Mouse (Mus musculus): ENCODE data around the gene Myh3.
A peak's percentile ranks its signal among the peaks of the same experiment; 100 is the strongest.

The Myh3 gene

GRCm38 (mm10) chr11:67110168-67110948, 32.3 kb downstream of the Myh3 start:
- peak; percentile 96 to 97 for DNase-seq

DNA sequence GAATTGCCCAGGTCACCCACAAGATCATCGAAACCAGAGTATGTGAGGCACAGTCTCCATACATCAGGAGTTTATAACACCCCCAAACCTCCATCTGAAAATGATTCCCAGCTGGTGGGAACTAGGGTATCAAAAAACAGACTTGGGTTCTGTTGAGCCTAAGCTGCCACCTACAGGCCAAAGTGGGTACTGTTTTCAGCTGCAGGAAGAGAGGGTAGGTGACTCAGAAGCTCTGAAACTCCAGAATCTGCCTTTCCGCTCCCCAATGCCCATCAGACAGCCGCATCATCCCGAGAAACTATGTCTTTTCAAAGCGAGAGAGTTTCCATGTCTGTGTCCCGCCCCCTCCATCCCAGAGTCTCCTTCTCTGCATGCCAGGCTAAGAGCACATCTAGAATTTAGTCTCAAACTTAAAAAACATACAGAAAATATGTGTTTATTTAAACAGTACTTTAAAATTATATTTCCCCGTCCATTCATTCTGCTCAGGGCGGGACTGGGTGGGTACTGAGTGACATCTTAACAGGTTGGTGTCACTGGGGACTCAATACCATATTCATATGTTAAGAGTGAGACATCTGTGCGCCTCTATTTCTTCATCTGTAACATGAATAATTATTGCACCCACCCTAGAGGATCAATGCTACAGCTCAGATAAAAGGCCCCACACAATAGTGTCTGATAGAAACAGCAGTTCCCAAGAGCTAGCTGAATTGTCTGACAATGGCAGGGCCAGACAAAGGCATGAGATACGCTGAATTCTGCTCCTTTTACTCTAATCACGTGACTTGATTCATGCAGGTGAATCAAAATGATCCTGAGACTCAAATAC, 34.1 kb downstream of the Myh3 start:
- DNase-seq = peak; percentile 79 to 91

DNA sequence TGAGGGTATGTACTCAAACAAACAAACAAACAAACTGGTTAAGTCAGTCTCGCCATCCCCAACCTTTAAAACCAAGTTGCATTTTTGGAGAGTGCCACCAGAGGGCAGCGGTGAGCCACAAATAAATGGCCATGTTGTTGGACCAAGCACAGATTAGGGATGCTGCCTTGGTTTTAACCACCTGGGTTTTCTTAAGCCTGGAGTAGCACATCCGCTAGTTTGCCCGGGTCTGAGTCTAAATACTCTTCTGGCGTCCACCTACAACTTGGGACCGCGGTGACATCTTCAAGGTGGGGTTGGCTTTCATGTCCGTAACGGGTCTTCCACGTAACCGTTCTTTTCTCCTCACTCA, 34.7 kb downstream of the Myh3 start:
- DNase-seq = peak; percentile 91 to 92

DNA sequence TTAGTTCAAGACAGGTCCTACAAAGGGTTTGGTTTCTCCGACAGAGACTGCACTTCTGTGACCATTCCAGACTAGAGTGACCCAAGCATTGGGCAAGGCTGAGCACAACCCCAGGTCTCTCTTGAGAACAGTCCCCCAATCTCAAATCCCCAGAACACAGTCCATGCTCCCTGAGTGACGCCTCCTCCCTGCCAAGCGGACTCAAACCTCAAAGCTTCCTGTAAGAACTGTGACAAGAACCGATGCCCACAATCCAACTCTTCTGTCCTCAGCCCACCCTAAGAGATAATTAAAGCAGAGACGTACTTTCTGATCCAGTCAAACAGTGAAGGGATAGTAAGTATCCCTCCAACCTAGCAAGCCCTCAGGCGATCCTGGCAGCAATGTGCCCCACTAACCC, 35.3 kb downstream of the Myh3 start:
- no peak for DNase-seq

DNA sequence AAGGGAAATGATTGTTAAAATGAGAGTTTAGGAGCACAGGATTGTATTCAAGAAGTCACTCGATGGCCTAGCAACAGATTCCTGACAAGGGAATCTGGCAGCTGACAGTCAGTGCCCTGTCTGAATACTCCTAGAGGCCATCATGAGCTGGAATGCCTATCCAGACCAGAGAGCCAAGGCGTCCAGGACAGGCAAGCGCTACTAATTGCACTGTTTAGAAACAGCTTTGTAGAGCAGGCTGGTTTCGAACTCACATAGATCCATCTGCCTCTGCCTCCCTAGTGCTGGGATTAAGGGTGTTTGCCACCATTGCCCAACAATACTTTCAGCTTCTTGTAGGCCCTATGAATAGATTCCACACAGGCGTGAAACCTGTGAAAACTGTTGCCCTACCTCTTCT, 36.2 kb downstream of the Myh3 start:
- no peak for DNase-seq

DNA sequence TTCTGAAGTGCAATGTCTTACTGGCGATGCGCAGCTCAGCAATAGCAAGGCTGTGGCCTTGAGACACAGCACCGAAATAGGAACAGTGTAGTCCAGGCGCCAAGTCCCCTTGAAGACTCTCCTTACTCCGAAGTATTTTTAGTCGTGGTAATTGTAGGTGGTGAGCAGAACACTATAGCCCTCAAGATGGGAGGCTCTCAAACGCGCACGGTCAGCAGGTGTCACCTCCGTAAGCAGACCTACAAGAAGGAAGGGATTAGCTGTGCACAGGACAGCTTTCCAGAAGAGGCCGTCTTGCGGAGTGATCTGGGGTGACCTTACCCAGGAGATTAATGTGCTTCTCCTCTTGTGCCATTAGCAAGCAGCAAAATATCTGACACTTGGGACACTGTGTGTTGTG, 36.8 kb downstream of the Myh3 start:
- no peak for DNase-seq

DNA sequence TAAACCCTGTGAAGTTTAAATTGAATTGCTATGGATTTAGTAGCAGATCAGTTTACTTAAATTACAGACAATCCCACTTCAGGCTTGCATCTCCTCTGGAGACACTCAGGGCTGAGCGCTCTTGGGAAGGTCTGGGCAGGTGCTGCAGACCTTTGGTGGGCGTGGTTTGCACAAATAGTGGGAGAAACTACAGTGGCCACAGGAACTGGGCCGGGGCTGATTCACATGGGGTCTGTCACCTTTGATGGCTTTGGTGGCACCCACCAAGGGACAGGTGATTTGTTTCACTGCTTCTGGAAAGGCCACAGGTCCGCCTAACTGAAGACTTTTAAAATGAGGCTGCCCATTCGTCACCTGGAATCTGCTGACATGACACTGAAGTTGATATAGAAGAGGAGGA, 38.6 kb downstream of the Myh3 start:
- no peak for DNase-seq

- no peak for DNase-seq
These were observed 41.5 kb downstream of the Myh3 start for GRCm38 (mm10) chr11:67119539-67120070.

GRCm38 (mm10) chr11:67120697-67121294, 42.7 kb downstream of the Myh3 start:
- DNase-seq = no peak

DNA sequence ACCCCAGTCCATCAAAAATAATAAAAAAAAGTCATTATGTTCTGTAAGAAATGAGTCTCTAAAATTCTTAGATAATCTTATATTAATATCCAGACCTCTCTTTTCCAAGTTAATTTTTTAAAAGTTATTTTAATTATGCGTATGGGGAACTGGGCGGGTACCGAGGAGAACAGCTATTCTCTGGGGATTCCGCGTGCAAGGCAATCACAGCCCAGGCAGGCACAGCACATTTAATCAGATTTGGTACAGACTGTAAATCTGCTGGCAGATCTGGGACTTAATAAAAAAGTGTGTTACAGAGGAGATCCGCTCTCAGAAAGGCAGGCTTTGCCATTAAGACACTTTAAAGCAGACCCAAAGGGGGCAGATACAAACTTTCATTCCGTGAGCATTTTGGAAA, 46.8 kb downstream of the Myh3 start:
- no peak for DNase-seq

DNA sequence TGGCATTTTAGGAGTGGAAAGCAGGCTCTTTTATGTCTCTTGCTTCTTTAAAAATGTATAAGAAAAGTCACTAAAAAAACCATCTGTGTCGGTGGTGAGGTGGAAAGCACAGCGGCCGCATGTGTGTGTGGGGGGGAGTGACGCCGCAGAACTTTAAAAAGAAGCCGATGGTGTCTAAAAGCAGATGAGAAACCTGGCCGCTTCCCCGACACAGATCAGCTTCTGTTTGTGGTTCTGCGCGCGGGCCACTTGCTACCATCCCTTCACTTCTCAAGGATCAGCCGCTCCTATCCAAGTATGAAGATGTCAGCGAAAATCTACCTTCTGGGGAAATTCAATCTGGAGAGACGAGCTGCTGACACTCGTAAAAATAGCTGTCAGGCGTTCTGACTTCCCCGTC, 47.3 kb downstream of the Myh3 start:
- DNase-seq = no peak

DNA sequence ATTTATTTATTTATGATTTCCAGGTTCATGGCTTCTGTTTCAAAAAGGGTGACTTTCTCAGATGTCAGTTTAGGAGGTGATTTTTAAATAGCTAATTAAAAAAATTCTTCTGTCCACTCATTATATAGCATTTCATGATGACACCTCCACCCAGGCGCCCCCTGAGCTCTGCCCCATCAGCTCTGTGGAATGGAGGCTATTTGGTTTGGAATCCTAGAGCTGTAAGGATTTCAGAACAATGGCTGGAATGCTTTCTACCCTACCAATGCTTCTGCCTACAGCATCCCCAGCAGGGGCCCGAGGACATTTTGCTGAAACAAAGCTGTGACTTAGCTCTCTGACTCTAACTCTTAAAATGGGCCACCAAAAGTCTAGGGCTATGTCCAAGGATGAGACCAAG, 55.4 kb downstream of the Myh3 start:
- no peak for DNase-seq

GRCm38 (mm10) chr11:67134654-67135053, 56.6 kb downstream of the Myh3 start:
- no peak for DNase-seq

DNA sequence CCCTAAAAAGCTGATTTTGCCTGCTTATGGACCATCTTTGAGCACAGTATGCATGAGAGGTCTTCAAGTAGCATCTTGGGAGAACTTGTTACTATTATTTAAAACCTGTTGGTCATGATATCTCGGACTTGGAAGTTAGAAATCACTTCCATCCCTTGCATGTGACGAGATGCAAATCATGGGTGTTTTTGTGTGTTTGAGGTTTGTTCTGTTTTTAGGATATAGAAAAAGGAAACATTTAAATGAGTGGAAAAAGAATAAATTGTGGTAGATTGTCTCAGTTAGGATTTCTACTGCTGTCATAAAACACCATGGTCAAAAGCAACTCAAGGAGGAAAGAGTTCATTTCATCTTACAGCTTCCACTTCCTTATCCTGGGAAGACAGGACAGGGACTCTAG, 57.4 kb downstream of the Myh3 start:
- no peak for DNase-seq

DNA sequence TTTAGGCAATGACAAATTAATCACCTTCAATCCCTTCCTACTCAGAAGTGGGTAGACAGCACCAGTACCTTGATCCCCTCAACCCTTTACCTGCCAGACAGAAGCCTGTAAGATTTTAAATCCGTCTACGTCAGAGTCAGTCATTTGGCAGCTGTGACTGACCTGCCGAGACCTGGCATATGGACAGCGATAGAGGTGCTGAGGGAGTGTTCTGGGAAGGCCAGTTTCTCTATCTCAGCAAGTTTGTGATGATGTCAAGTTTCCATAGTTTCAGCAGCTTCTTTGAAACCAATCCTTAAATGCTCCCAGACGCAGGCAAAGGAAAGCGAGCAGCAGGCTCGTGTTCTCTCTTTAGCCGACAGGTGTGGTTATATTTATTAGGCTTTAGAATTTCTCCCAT, 61.5 kb downstream of the Myh3 start:
- no peak for DNase-seq

- no peak for DNase-seq
These were observed 62.1 kb downstream of the Myh3 start for GRCm38 (mm10) chr11:67140175-67140574.

DNA sequence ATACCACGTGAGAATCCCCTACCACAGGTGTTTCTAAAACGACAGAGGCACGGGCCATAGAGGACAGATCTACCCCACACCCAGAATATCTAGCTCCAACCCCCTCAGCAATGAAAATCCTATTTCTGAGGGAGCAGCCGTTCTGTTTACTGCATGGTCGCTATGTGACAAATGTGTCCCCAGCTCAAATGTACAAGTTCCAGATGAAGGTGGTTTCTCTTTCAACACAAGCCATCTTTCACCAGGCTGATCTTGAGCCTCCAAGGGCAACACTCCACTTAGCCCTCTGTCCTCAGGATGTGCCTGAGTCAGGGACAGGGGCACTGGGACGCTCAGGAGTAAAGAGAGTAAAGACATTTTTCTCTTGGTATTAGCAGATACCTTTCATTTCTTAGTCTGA, 62.9 kb downstream of the Myh3 start:
- no peak for DNase-seq

DNA sequence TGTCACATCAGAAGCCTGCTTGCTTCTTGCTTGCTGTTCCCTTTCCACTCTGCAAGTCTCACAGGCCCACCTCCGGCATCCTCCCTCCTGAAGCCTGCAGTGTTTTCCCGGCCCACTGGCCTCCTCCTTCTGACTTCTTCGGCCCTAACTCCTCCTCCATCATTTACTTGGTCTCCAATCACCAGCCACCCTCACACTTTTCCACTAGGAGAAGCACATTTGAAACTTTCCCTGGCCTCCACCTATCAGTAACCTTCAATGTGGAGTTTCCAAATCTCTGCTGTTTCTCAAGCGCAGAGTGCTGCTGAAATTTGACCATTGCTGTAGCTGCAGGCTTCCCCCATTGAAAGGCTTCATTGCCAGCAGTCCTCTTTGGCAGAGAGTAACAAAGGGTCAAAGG, 63.9 kb downstream of the Myh3 start:
- DNase-seq = no peak

DNA sequence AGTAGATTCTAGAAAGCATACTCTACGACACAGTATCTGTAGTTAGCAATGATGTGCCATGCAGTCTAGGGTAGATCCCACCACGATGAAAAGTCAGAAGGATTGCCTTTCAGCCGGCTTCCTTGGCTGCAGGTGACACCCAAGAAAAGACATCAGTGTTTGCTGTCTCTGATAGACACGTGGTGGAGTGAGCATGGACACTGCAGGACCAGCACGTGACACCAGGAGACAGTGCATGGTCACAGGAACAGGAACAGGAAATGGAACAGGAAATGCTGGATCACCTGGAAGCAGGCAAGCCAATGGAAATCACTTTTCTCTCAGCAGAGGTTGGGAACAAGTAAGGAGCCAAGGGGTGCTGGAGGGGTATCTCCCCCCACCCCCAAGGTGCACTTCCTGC, 65.0 kb downstream of the Myh3 start:
- no peak for DNase-seq

GRCm38 (mm10) chr11:67143863-67144498, 65.9 kb downstream of the Myh3 start:
- no peak for DNase-seq

DNA sequence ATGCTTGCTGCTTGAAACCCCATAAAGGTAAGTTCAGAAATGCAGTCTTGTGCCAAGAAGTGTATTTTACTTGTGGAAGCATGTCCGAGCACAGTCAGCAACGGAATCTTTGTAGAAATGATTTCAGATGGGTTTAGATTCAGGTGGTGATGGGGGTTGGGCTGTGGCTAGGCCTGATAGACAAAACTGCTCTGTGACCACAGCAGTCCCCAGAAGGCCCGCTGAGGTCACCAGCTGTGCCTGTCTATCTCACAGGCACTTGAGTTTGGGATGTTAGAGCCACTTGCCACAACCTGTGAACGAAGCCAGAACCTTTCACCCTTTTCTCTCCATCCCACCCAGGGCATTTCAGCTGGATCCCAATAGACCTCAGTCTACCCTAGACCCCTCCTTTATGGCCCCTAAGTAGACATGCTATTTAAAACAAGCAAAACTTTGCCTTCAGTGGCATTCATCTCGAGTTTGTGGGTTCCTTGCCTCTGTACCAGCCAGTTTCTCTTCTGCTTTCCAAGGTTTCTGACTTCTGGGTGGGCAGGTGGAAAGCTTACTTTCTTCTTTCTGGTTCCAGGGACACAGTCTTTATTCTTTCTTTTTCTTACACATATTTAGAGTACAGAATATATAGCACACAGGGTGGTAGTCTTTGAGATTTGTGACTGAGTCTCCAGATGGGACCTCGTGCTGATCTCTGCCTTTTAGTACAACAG, 66.6 kb downstream of the Myh3 start:
- DNase-seq = no peak

All from cerebellum, postnatal 14 days (tissue).